Mouse (Mus musculus) liver, postnatal 0 days (tissue): ENCODE measurements around the gene Zfp78.

Source experiments
- CTCF ChIP-seq: sonication (generic); IDR thresholded peaks from 2 replicates; pipeline ENCODE4 v1.5.1; 2016; ENCODE audit warnings: antibody characterized with exemption, low read depth
- EP300 ChIP-seq: IDR thresholded peaks from 2 replicates; pipeline ENCODE4 v1.6.1; 2016; ENCODE audit warnings: antibody characterized with exemption, low read depth, mild to moderate bottlenecking

DNA sequence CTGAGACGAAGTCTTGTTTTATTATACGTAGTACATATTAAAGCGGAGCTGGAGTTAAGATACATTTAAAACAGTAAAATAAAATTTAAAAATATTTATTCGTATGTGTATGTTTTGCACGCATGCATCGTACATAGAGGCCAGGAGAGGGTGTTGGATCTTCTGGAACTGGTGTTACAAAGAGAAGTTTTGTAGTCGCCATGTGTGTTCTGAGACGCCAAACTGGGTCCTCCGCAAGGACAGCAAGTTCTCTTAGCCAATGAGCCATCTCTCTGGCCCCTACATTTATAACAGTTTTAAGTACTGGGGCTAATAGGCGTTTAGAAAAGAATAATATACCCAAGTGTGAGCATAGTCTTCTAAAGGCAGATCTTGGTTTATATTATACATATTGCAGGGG, 19.0 kb upstream of the Zfp78 start:
- TF ChIP-seq CTCF (no peak), EP300 (no peak)
